Mouse (Mus musculus): Measurements from ENCODE around the gene Lrp1. TPM values are rescaled to one million over a fixed set of nuclear protein-coding genes. Genes with fewer than 3 reads are reported as not detected.

Gene Lrp1
- total and polyA plus RNA-seq, 3 experiments = 0.39 to 0.42 TPM; not detected in 1

DNA sequence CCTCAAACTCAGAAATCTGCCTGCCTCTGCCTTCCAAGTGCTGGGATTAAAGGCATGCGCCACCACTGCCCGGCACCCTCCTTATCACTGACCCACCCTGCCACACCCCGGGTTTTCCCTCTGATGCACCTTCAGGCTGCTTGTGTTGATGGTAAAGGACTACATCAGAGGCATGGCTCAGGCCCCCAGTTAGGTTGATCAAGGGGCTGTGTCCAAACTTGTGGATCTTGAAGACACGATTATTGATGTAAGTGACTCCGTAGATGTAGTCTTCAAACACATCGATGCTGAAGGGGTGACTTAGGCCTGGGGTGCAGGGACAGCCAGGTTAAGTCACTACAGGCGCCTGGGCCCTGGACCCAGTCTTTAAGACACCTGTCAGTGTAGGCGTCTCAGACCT lies 79.4 kb downstream of the Lrp1 start:
- H3K36me3 ChIP-seq (ENCODE audit: control insufficient read depth in 1 of 2, insufficient read depth in 2 of 2, low read length in 2 of 2) = no peaks in the 10 kb centered on the region

DNA sequence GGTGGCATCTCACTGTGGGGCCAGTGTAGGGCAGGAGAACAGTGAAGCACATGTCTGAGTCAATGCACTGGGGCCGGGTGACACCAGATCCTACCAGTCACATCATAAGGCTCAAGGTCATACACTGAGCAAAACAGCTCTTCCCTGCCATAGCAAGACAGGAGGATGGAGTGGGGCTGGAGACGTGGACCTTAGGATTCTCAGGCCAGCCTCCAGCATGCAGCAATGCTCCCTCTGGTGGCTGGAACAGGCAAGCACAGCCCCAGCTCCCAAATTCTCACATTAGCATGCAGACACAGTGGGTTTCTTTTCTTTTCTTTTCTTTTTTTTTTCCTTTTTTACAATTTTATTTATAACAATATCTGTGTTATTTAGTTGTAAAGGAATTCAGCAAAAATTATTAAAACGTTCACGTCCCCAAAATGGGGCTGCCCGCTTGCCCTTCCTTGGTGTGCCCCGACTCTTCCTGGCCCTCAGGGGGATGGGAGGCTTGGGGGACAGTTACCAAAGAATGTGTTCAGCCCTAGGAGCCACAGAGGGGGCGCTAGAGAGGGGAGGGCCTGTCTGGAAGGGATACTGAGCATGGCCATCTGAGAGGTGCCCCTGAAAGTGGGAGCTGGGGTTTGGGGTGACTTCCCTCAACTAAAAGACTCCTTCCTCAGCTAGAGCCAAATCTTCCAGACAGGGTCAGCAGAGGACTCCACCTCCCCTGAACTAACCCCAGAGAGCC lies 82.9 kb downstream of the Lrp1 start:
- TF ChIP-seq RAD21 (IDR thresholded peaks at IDR 0.05; ENCODE audit: low read depth, low read length) = peak; percentile 71
- no peak for TF ChIP-seq CHD2 (IDR thresholded peaks at IDR 0.05; ENCODE audit: low read length)
- no peak for TF ChIP-seq TCF12 (IDR thresholded peaks at IDR 0.05; ENCODE audit: low read depth, low read length)
- TF ChIP-seq MEF2A (IDR thresholded peaks at IDR 0.05; ENCODE audit: extremely low read depth, insufficient replicate concordance, low read depth, low read length, poor library complexity, severe bottlenecking) = no peak
- TF ChIP-seq MYB (IDR thresholded peaks at IDR 0.05; ENCODE audit: low read depth, low read length) = no peak
- peak; percentile 64; the same call in 1 of the 2 replicates for TF ChIP-seq MYC (IDR thresholded peaks at IDR 0.05; ENCODE audit: low read depth, low read length)
- peak; percentile 97 for TF ChIP-seq SMC3 (IDR thresholded peaks at IDR 0.05; ENCODE audit: low read depth, low read length)
- TF ChIP-seq GATA1 (IDR thresholded peaks at IDR 0.05; ENCODE audit: low read depth, low read length) = no peak
- no peak for TF ChIP-seq ZMIZ1 (IDR thresholded peaks at IDR 0.05; ENCODE audit: low read depth, low read length)
- TF ChIP-seq POLR2A (IDR thresholded peaks at IDR 0.05; ENCODE audit: control insufficient read depth in 1 of 2, insufficient read depth in 1 of 2, low read depth in 1 of 2, low read length in 2 of 2, poor library complexity in 1 of 2) = no peak
- TF ChIP-seq USF1 (IDR thresholded peaks at IDR 0.05; ENCODE audit: low read depth, low read length) = no peak
- no peak for TF ChIP-seq KAT2A (conservative IDR thresholded peaks at IDR 0.05; ENCODE audit: low read depth, low read length)
- TF ChIP-seq TBP (IDR thresholded peaks at IDR 0.05; ENCODE audit: low read depth, low read length) = 0 out of 2 replicates have a peak, but pooled peaks have one; percentile 18
- no peak for TF ChIP-seq ZKSCAN1 (IDR thresholded peaks at IDR 0.05; ENCODE audit: low read depth, low read length)
- no peak for TF ChIP-seq ZNF384 (IDR thresholded peaks at IDR 0.05; ENCODE audit: low read depth, low read length)
- no peak for TF ChIP-seq POLR2AphosphoS5 (IDR thresholded peaks at IDR 0.05; ENCODE audit: borderline replicate concordance, low read depth, low read length)
- peak; percentile 71 for TF ChIP-seq ZC3H11A (IDR thresholded peaks at IDR 0.05; ENCODE audit: low read depth, low read length)
- 0 out of 2 replicates have a peak, but pooled peaks have one; percentile 38 for TF ChIP-seq SIN3A (IDR thresholded peaks at IDR 0.05; ENCODE audit: low read length)
- 0 out of 2 replicates have a peak, but pooled peaks have one; percentile 43 for TF ChIP-seq HCFC1 (IDR thresholded peaks at IDR 0.05; ENCODE audit: low read depth, low read length)
- TF ChIP-seq NRF1 (IDR thresholded peaks at IDR 0.05; ENCODE audit: insufficient read depth, low read depth, low read length, poor library complexity, severe bottlenecking) = no peak
- peak; percentile 68; the same call in 1 of the 2 replicates for TF ChIP-seq MAZ (IDR thresholded peaks at IDR 0.05; ENCODE audit: low read depth, low read length)
- TF ChIP-seq CTCF (IDR thresholded peaks at IDR 0.05 in 2 of 3, conservative IDR thresholded peaks at IDR 0.05 in 1 of 3; ENCODE audit: control insufficient read depth in 1 of 3, insufficient read depth in 1 of 3, low read depth in 2 of 3, low read length in 3 of 3, poor library complexity in 1 of 3, severe bottlenecking in 1 of 3) = peak; percentile 93 to 96 (median 96)
- TF ChIP-seq POLR2AphosphoS2 (IDR thresholded peaks at IDR 0.05; ENCODE audit: low read length) = no peak
- no peak for TF ChIP-seq ELF1 (IDR thresholded peaks at IDR 0.05; ENCODE audit: low read depth, low read length)
- Histone ChIP-seq H3K79me2 (ENCODE audit: control insufficient read depth, insufficient read depth, low read length, poor library complexity) (no peaks in the 10 kb centered on the region), H3K9me3 (replicated peaks; ENCODE audit: insufficient read depth, low read length) (no peaks in the 10 kb centered on the region), H3K27ac (ENCODE audit: control insufficient read depth, low read depth, low read length) (no peak overlapping the region), H3K27me3 (ENCODE audit: control insufficient read depth in 1 of 2, insufficient read depth in 2 of 2, low read length in 2 of 2) (peaks cover 5 to 13% of the 10 kb centered on the region in 2 experiments), H3K4me3 (ENCODE audit: control insufficient read depth in 1 of 2, insufficient read depth in 1 of 2, low read depth in 2 of 2, low read length in 2 of 2) (no peak overlapping the region), H3K4me1 (ENCODE audit: control insufficient read depth in 1 of 2, insufficient read depth in 2 of 2, low read length in 2 of 2) (peaks cover 0 to 13% of the 10 kb centered on the region in 2 experiments; a peak in 2 of 4 replicates), H3K36me3 (ENCODE audit: control insufficient read depth in 1 of 2, insufficient read depth in 2 of 2, low read length in 2 of 2) (no peaks in the 10 kb centered on the region), H3K9ac (ENCODE audit: control insufficient read depth, low read depth, low read length, poor library complexity, severe bottlenecking) (0 out of 2 replicates have a peak overlapping the region, but pooled peaks have one; percentile 1)
- peak; percentile 72 for DNase-seq (ENCODE audit: low read depth, low spot score)

More for the DNA sequence above, 79.4 kb downstream of the Lrp1 start:
- Histone ChIP-seq H3K27ac (ENCODE audit: control insufficient read depth, low read depth, low read length) (no peak overlapping the region), H3K79me2 (ENCODE audit: control insufficient read depth, insufficient read depth, low read length, poor library complexity) (no peaks in the 10 kb centered on the region), H3K4me1 (ENCODE audit: control insufficient read depth in 1 of 2, insufficient read depth in 2 of 2, low read length in 2 of 2) (peaks cover 0 to 6% of the 10 kb centered on the region in 2 experiments; a peak in 2 of 4 replicates), H3K9me3 (replicated peaks; ENCODE audit: insufficient read depth, low read length) (no peaks in the 10 kb centered on the region), H3K27me3 (ENCODE audit: control insufficient read depth in 1 of 2, insufficient read depth in 2 of 2, low read length in 2 of 2) (no peaks in the 10 kb centered on the region; a peak in 1 of 4 replicates), H3K4me3 (ENCODE audit: control insufficient read depth in 1 of 2, insufficient read depth in 1 of 2, low read depth in 2 of 2, low read length in 2 of 2) (no peak overlapping the region), H3K9ac (ENCODE audit: control insufficient read depth, low read depth, low read length, poor library complexity, severe bottlenecking) (no peak overlapping the region)
- TF ChIP-seq ZNF384 (IDR thresholded peaks at IDR 0.05; ENCODE audit: low read depth, low read length) = no peak
- no peak for TF ChIP-seq EP300 (IDR thresholded peaks at IDR 0.05; ENCODE audit: low read depth in 1 of 2, low read length in 2 of 2)
- TF ChIP-seq MAX (IDR thresholded peaks at IDR 0.05; ENCODE audit: low read length) = no peak
- TF ChIP-seq ELF1 (IDR thresholded peaks at IDR 0.05; ENCODE audit: low read depth, low read length) = no peak
- no peak for TF ChIP-seq JUND (IDR thresholded peaks at IDR 0.05; ENCODE audit: low read depth, low read length)
- no peak for TF ChIP-seq USF2 (IDR thresholded peaks at IDR 0.05; ENCODE audit: borderline replicate concordance in 1 of 2, insufficient read depth in 1 of 2, low read depth in 1 of 2, low read length in 2 of 2)
- no peak for DNase-seq (ENCODE audit: low read depth, low spot score)

All from MEL (cell line).